Mouse (Mus musculus) CH12.LX (cell line): Measurements from ENCODE around the gene Rab12.

Experiments
- E2F4 ChIP-seq: IDR thresholded peaks from 2 replicates; pipeline ENCODE4 v1.6.1; 2011; ENCODE audit warnings: low read depth, low read length, improper control_type of control experiment; ENCODE audit not compliant: insufficient replicate concordance
- EP300 ChIP-seq: IDR thresholded peaks from 2 replicates; pipeline ENCODE4 v1.6.1; 2011; ENCODE audit warnings: low read length, improper control_type of control experiment
- MAFK ChIP-seq: IDR thresholded peaks from 2 replicates; pipeline ENCODE4 v1.6.1; 2011; ENCODE audit warnings: low read length, improper control_type of control experiment; ENCODE audit not compliant: insufficient replicate concordance
- MAX ChIP-seq: IDR thresholded peaks from 2 replicates; pipeline ENCODE4 v1.6.1; 2011; ENCODE audit warnings: low read length, improper control_type of control experiment
- POLR2A ChIP-seq: IDR thresholded peaks from 2 replicates; pipeline ENCODE4 v1.6.1; 2011; ENCODE audit warnings: low read depth, mild to moderate bottlenecking, improper control_type of control experiment, low read length
- SMC3 ChIP-seq: IDR thresholded peaks from 2 replicates; pipeline ENCODE4 v1.6.1; 2011; ENCODE audit warnings: low read depth, low read length, improper control_type of control experiment
- TBP ChIP-seq: conservative IDR thresholded peaks from 2 replicates; pipeline ENCODE4 v1.6.1; 2011; ENCODE audit warnings: low read depth, low read length, improper control_type of control experiment
- ZC3H11A ChIP-seq: IDR thresholded peaks from 2 replicates; pipeline ENCODE4 v1.6.1; 2012; ENCODE audit warnings: low read depth, mild to moderate bottlenecking, inconsistent platforms, low read length, improper control_type of control experiment

GRCm38 (mm10) chr17:66481295-66481694 is 38.2 kb downstream of the Rab12 start:
- TF ChIP-seq TBP, result no peak
- no peak for TF ChIP-seq E2F4
- TF ChIP-seq MAX, result no peak
- TF ChIP-seq EP300, result no peak
- no peak for TF ChIP-seq ZC3H11A
- no peak for TF ChIP-seq POLR2A
- TF ChIP-seq SMC3, result no peak
- TF ChIP-seq MAFK, result no peak
